Mouse (Mus musculus): Measurements from ENCODE around the gene Vldlr. TPM values are rescaled to one million over a fixed set of nuclear protein-coding genes. Genes with fewer than 3 reads are reported as not detected.

Gene Vldlr
- polyA plus RNA-seq, 1 experiment from 2014 or later = 3.7 TPM

- Histone ChIP-seq H3K36me3 (replicated peaks) (no peaks in the 10 kb centered on the region), H3K27ac (replicated peaks) (peak overlapping the region; percentile 85), H3K9me3 (no peaks in the 10 kb centered on the region), H3K4me1 (peaks cover 33% of the 10 kb centered on the region), H3K4me3 (peak overlapping the region; percentile 83), H3K27me3 (replicated peaks; ENCODE audit: low read depth, poor library complexity, severe bottlenecking) (peaks cover 54% of the 10 kb centered on the region)
- under 1% methylated on average over 52 of the region's 52 CpGs for WGBS
- peak; percentile 73 for DNase-seq (ENCODE audit: low spot score)
Measured at GRCm38 (mm10) chr19:27217404-27217940, 1.2 kb downstream of the Vldlr start.

GRCm38 (mm10) chr19:27217941-27218411 lies 1.7 kb downstream of the Vldlr start:
- H3K27me3 ChIP-seq (replicated peaks; ENCODE audit: low read depth, poor library complexity, severe bottlenecking) = peaks cover 54% of the 10 kb centered on the region
- peak; percentile 71 for DNase-seq (ENCODE audit: low spot score)
- under 1% methylated on average over 32 of the region's 32 CpGs for WGBS
- H3K4me3 ChIP-seq = peak overlapping the region; percentile 83
- H3K36me3 ChIP-seq (replicated peaks) = no peaks in the 10 kb centered on the region
- H3K9me3 ChIP-seq = no peaks in the 10 kb centered on the region
- peak overlapping the region; percentile 85 for H3K27ac ChIP-seq (replicated peaks)
- H3K4me1 ChIP-seq = peaks cover 33% of the 10 kb centered on the region

- peak; percentile 79 for DNase-seq (ENCODE audit: low spot score)
- Histone ChIP-seq H3K4me3 (peak overlapping the region; percentile 83), H3K27me3 (replicated peaks; ENCODE audit: low read depth, poor library complexity, severe bottlenecking) (peaks cover 50% of the 10 kb centered on the region), H3K27ac (replicated peaks) (peak overlapping the region; percentile 85; the same call in 1 of the 2 replicates), H3K36me3 (replicated peaks) (no peaks in the 10 kb centered on the region), H3K4me1 (peaks cover 33% of the 10 kb centered on the region), H3K9me3 (no peaks in the 10 kb centered on the region)
- WGBS = under 1% methylated on average over 30 of the region's 30 CpGs
Measured at GRCm38 (mm10) chr19:27218561-27219262, 2.4 kb downstream of the Vldlr start.

- no peak for DNase-seq (ENCODE audit: low spot score)
- Histone ChIP-seq H3K27ac (replicated peaks) (no peak overlapping the region), H3K36me3 (replicated peaks) (no peaks in the 10 kb centered on the region), H3K27me3 (replicated peaks; ENCODE audit: low read depth, poor library complexity, severe bottlenecking) (peaks cover 42% of the 10 kb centered on the region), H3K9me3 (no peaks in the 10 kb centered on the region), H3K4me3 (no peak overlapping the region), H3K4me1 (peaks cover 33% of the 10 kb centered on the region)
Measured at GRCm38 (mm10) chr19:27219586-27219985, 3.3 kb downstream of the Vldlr start.

GRCm38 (mm10) chr19:27223046-27223445 lies 6.8 kb downstream of the Vldlr start:
- Histone ChIP-seq H3K4me1 (peaks cover 13% of the 10 kb centered on the region), H3K27ac (replicated peaks) (no peak overlapping the region), H3K4me3 (no peak overlapping the region), H3K36me3 (replicated peaks) (no peaks in the 10 kb centered on the region), H3K9me3 (no peaks in the 10 kb centered on the region), H3K27me3 (replicated peaks; ENCODE audit: low read depth, poor library complexity, severe bottlenecking) (peaks cover 12% of the 10 kb centered on the region)
- WGBS = 77% methylated on average over 6 of the region's 6 CpGs
- DNase-seq (ENCODE audit: low spot score) = no peak

GRCm38 (mm10) chr19:27224356-27224755 lies 8.1 kb downstream of the Vldlr start:
- 71% methylated on average over 1 of the region's 1 CpGs for WGBS
- no peak overlapping the region for H3K4me3 ChIP-seq
- H3K4me1 ChIP-seq = no peaks in the 10 kb centered on the region; the same call in 1 of the 2 replicates
- no peak overlapping the region for H3K27ac ChIP-seq (replicated peaks)
- H3K36me3 ChIP-seq (replicated peaks) = no peaks in the 10 kb centered on the region
- no peaks in the 10 kb centered on the region for H3K9me3 ChIP-seq
- DNase-seq (ENCODE audit: low spot score) = no peak
- peaks cover 6% of the 10 kb centered on the region for H3K27me3 ChIP-seq (replicated peaks; ENCODE audit: low read depth, poor library complexity, severe bottlenecking)

GRCm38 (mm10) chr19:27226626-27227025 lies 10.3 kb downstream of the Vldlr start:
- no peaks in the 10 kb centered on the region for H3K4me1 ChIP-seq
- no peaks in the 10 kb centered on the region; the same call in 1 of the 2 replicates for H3K36me3 ChIP-seq (replicated peaks)
- 71% methylated on average over 3 of the region's 3 CpGs for WGBS
- H3K4me3 ChIP-seq = no peak overlapping the region
- DNase-seq (ENCODE audit: low spot score) = no peak
- no peaks in the 10 kb centered on the region for H3K27me3 ChIP-seq (replicated peaks; ENCODE audit: low read depth, poor library complexity, severe bottlenecking)
- H3K9me3 ChIP-seq = no peaks in the 10 kb centered on the region
- no peak overlapping the region for H3K27ac ChIP-seq (replicated peaks)

- 69% methylated on average over 4 of the region's 4 CpGs for WGBS
Measured at GRCm38 (mm10) chr19:27227131-27227530, 10.8 kb downstream of the Vldlr start.

GRCm38 (mm10) chr19:27228254-27228653 lies 12.0 kb downstream of the Vldlr start:
- DNase-seq (ENCODE audit: low spot score) = no peak
- Histone ChIP-seq H3K4me1 (no peaks in the 10 kb centered on the region), H3K4me3 (no peak overlapping the region), H3K9me3 (no peaks in the 10 kb centered on the region), H3K36me3 (replicated peaks) (peaks cover 7% of the 10 kb centered on the region; the same call in 1 of the 2 replicates), H3K27ac (replicated peaks) (no peak overlapping the region), H3K27me3 (replicated peaks; ENCODE audit: low read depth, poor library complexity, severe bottlenecking) (no peaks in the 10 kb centered on the region)
- WGBS = 93% methylated on average over 1 of the region's 1 CpGs

More at GRCm38 (mm10) chr19:27227131-27227530, 10.8 kb downstream of the Vldlr start:
- Histone ChIP-seq H3K36me3 (replicated peaks) (peaks cover 3% of the 10 kb centered on the region; the same call in 1 of the 2 replicates), H3K27me3 (replicated peaks; ENCODE audit: low read depth, poor library complexity, severe bottlenecking) (no peaks in the 10 kb centered on the region), H3K4me3 (no peak overlapping the region), H3K27ac (replicated peaks) (no peak overlapping the region), H3K9me3 (no peaks in the 10 kb centered on the region), H3K4me1 (no peaks in the 10 kb centered on the region)
- no peak for DNase-seq (ENCODE audit: low spot score)

- no peaks in the 10 kb centered on the region for H3K27me3 ChIP-seq (replicated peaks; ENCODE audit: low read depth, poor library complexity, severe bottlenecking)
- no peak overlapping the region for H3K27ac ChIP-seq (replicated peaks)
- no peaks in the 10 kb centered on the region for H3K9me3 ChIP-seq
- 0 out of 2 replicates have a peak, but pooled peaks cover 9% of the 10 kb centered on the region for H3K4me1 ChIP-seq
- DNase-seq (ENCODE audit: low spot score) = no peak
- H3K4me3 ChIP-seq = no peak overlapping the region
- peaks cover 16% of the 10 kb centered on the region for H3K36me3 ChIP-seq (replicated peaks)
- WGBS = 91% methylated on average over 2 of the region's 2 CpGs
Measured at GRCm38 (mm10) chr19:27233386-27233785, 17.1 kb downstream of the Vldlr start.

- DNase-seq (ENCODE audit: low spot score) = no peak
- Histone ChIP-seq H3K9me3 (no peaks in the 10 kb centered on the region), H3K4me1 (0 out of 2 replicates have a peak, but pooled peaks cover 9% of the 10 kb centered on the region), H3K4me3 (no peak overlapping the region), H3K27ac (replicated peaks) (no peak overlapping the region), H3K36me3 (replicated peaks) (peaks cover 56% of the 10 kb centered on the region), H3K27me3 (replicated peaks; ENCODE audit: low read depth, poor library complexity, severe bottlenecking) (no peaks in the 10 kb centered on the region)
- 91% methylated on average over 4 of the region's 4 CpGs for WGBS
Measured at GRCm38 (mm10) chr19:27239913-27240312, 23.6 kb downstream of the Vldlr start.

- peaks cover 79% of the 10 kb centered on the region for H3K36me3 ChIP-seq (replicated peaks)
- no peaks in the 10 kb centered on the region for H3K27me3 ChIP-seq (replicated peaks; ENCODE audit: low read depth, poor library complexity, severe bottlenecking)
- no peak for DNase-seq (ENCODE audit: low spot score)
- 90% methylated on average over 4 of the region's 4 CpGs for WGBS
- no peak overlapping the region for H3K27ac ChIP-seq (replicated peaks)
- H3K4me3 ChIP-seq = no peak overlapping the region
- H3K4me1 ChIP-seq = no peaks in the 10 kb centered on the region
- no peaks in the 10 kb centered on the region for H3K9me3 ChIP-seq
Measured at GRCm38 (mm10) chr19:27243527-27243926, 27.2 kb downstream of the Vldlr start.

- Histone ChIP-seq H3K4me1 (peaks cover 4% of the 10 kb centered on the region), H3K27me3 (replicated peaks; ENCODE audit: low read depth, poor library complexity, severe bottlenecking) (no peaks in the 10 kb centered on the region), H3K9me3 (no peaks in the 10 kb centered on the region), H3K36me3 (replicated peaks) (no peaks in the 10 kb centered on the region), H3K27ac (replicated peaks) (no peak overlapping the region), H3K4me3 (no peak overlapping the region)
- WGBS = 86% methylated on average over 5 of the region's 5 CpGs
- no peak for DNase-seq (ENCODE audit: low spot score)
Measured at GRCm38 (mm10) chr19:27254756-27255155, 38.5 kb downstream of the Vldlr start.
